Mouse (Mus musculus) ES-E14 (cell line): Measurements from ENCODE around the gene Hist1h4d. TPM values are rescaled to one million over a fixed set of nuclear protein-coding genes. Genes with fewer than 3 reads are reported as not detected.
A peak's percentile ranks its signal among the peaks of the same experiment; 100 is the strongest.
"Not testable (repeated sequence)": the region's sequence is repeated elsewhere in the genome, so short reads cannot be mapped to it uniquely, and the experiment has no call there.

Experiments
- DNase-seq: peaks from one replicate; pipeline ENCODE4 v3.0.0-alpha.2; 2013; ENCODE audit warnings: low read depth, low spot score
- H3K27ac ChIP-seq: 2 replicates; pipeline ENCODE4 v1.5.1; 2012; ENCODE audit warnings: low read depth, mild to moderate bottlenecking, low read length, moderate library complexity, mixed read lengths; ENCODE audit not compliant: poor library complexity, insufficient read depth, severe bottlenecking
- H3K36me3 ChIP-seq: 2 replicates; pipeline ENCODE4 v1.6.1; 2012; ENCODE audit warnings: mild to moderate bottlenecking, low read length, moderate library complexity, mixed read lengths; ENCODE audit not compliant: control insufficient read depth, poor library complexity, insufficient read depth, severe bottlenecking
- H3K4me1 ChIP-seq, 2 experiments: fragments of 150-350 bp in 1 of 2; sonication (generic) in 1 of 2; 2 replicates each; pipeline ENCODE4 v1.6.1; 2012; ENCODE audit warnings: low read length in 2 of 2, mild to moderate bottlenecking in 1 of 2, mixed read lengths in 1 of 2; ENCODE audit not compliant: control insufficient read depth in 2 of 2, insufficient read depth in 2 of 2, poor library complexity in 1 of 2
- H3K4me3 ChIP-seq, 2 experiments: fragments of 150-350 bp in 1 of 2; sonication (generic) in 1 of 2; 2 replicates each; pipeline ENCODE4 v1.5.1; 2012; ENCODE audit warnings: low read length in 2 of 2, low read depth in 1 of 2, mild to moderate bottlenecking in 1 of 2, mixed read lengths in 1 of 2; ENCODE audit not compliant: insufficient read depth in 1 of 2, poor library complexity in 1 of 2, severe bottlenecking in 1 of 2
- H3K9ac ChIP-seq: 2 replicates; pipeline ENCODE4 v1.6.1; 2012; ENCODE audit warnings: low read depth, mild to moderate bottlenecking, low read length, mixed read lengths; ENCODE audit not compliant: poor library complexity, insufficient read depth, severe bottlenecking
- H3K9me3 ChIP-seq: fragments of 150-350 bp; sonication (generic); 2 replicates; pipeline ENCODE4 v1.6.1; 2012; ENCODE audit warnings: low read depth, mild to moderate bottlenecking, low read length; ENCODE audit not compliant: control insufficient read depth, insufficient read depth
- CHD2 ChIP-seq: IDR thresholded peaks from 2 replicates; pipeline ENCODE4 v1.6.1; 2014; ENCODE audit warnings: mild to moderate bottlenecking, low read depth, low read length, inconsistent platforms
- HCFC1 ChIP-seq: IDR thresholded peaks from 2 replicates; pipeline ENCODE4 v1.6.1; 2012; ENCODE audit warnings: low read length, inconsistent platforms, borderline replicate concordance; ENCODE audit not compliant: insufficient read depth
- MAFK ChIP-seq: IDR thresholded peaks from 2 replicates; pipeline ENCODE4 v1.6.1; 2014; ENCODE audit warnings: mild to moderate bottlenecking, low read depth, low read length, inconsistent platforms; ENCODE audit not compliant: insufficient read depth
- ZC3H11A ChIP-seq: IDR thresholded peaks from 2 replicates; pipeline ENCODE4 v1.6.1; 2012; ENCODE audit warnings: low read depth, mild to moderate bottlenecking, inconsistent platforms, low read length, borderline replicate concordance
- ZNF384 ChIP-seq: IDR thresholded peaks from 2 replicates; pipeline ENCODE4 v1.6.1; 2012; ENCODE audit warnings: low read depth, low read length, inconsistent platforms
- in situ Hi-C, 2 experiments: fragments of 600-800 bp; cut with MboI; formaldehyde crosslinking; loops; one replicate each; pipeline ENCODE4 v1.15.1; 2025; ENCODE audit warnings: low sequenced_read_pairs in 2 of 2, inconsistent platforms in 1 of 2; ENCODE audit not compliant: unreplicated experiment in 2 of 2
- total RNA-seq: library from RNA; depleted of rRNA; stranded (reverse); fragments of 300-350 nt; gene quantifications from 2 replicates; pipeline ENCODE4 v1.2.3, GENCODE M21; 2012

The Hist1h4d gene
- total RNA-seq, 1 experiment = 869 TPM

- Histone ChIP-seq H3K4me1 (no peaks in the 10 kb centered on the region), H3K36me3 (no peaks in the 10 kb centered on the region), H3K4me3 (peak within 1 kb of the TSS; percentile 70 to 74), H3K9me3 (no peaks in the 10 kb centered on the region), H3K9ac (peak within 1 kb of the TSS; percentile 83), H3K27ac (peak within 1 kb of the TSS; percentile 80)
- no peak for DNase-seq
- TF ChIP-seq ZNF384 (no peak), CHD2 (0 out of 2 replicates have a peak, but pooled peaks have one; percentile 23)
- in situ Hi-C loops = no loop called here
Observed at GRCm38 (mm10) chr13:23575271-23575851, 6.0 kb upstream of the Hist1h4d start, which contains the start of gene Hist1h3d. Gene Hist1h3d (plus strand): TSS chr13:23575763.

GRCm38 (mm10) chr13:23575864-23576313 lies 5.5 kb upstream of the Hist1h4d start:
- H3K36me3 ChIP-seq, in situ Hi-C loops, DNase-seq, H3K9me3 ChIP-seq, H3K4me1 ChIP-seq: not testable (repeated sequence)
- H3K4me3 ChIP-seq = peak overlapping the region; percentile 70 to 74
- peak overlapping the region; percentile 81 for H3K9ac ChIP-seq
- H3K27ac ChIP-seq = peak overlapping the region; percentile 80

DNA sequence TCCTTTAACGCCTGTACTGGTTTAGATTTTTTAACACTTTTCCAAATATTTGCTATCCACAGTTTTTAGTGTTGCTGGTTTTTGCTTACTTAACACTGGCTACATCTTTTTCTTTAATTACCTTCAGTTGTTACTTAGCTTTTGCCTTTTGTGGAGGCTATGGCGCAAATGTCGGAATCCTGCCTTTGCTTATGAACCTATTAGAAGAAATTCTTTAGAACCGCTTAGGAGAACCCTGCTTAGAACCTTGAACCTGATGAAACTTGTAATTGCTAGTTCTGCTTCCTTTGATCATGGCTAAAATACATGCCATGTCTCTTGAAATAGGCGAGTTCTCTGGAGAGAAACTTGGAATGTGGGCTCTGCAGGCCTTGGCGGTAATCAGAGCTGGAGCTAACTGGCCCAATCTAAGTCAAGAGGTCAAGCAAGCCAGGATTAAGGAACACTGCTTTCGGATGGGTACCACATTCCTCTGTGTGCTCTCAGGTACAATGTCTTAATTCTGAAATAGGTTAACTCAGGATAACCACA lies 5.0 kb upstream of the Hist1h4d start:
- H3K36me3 ChIP-seq = no peaks in the 10 kb centered on the region
- no peaks in the 10 kb centered on the region for H3K9me3 ChIP-seq

DNA sequence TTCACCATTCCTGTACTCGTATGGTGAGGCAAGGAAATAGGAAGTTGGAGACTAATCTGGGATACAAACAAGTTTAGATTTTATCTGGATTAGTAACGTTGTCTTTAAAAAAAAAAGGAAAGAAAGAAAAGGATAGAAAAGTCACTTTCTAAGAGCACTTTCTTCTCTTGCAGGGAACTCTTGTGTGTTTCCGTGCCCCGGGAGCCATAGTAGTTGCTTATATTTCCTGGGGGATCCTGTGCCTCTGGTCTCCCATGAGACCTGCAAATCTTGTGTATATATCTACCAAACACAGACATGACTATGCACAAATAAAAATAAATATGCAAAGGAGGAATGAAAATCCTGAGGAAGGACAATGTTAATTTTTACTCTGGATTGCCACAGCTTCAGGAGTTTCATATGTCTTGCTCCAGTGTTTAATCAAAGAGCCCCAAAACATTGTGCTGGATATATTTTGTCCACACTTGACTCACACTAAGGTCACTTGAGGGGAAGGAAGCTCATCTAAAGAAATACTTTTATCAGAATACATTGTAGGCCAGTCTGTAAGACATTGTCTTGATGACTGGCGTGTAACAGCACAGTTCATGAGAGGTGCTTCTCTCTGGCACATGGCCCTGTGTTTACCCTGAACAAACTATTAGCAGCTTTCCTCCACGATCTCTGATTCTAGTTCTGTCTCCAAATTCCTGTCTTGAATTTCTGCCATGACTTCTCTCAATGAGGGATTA lies 4.3 kb upstream of the Hist1h4d start:
- peak overlapping the region; percentile 80; the same call in 1 of the 2 replicates for H3K27ac ChIP-seq
- peak overlapping the region; percentile 83; the same call in 1 of the 2 replicates for H3K9ac ChIP-seq
- H3K36me3 ChIP-seq = no peaks in the 10 kb centered on the region
- TF ChIP-seq CHD2 (no peak), MAFK (no peak), ZC3H11A (no peak), ZNF384 (no peak), HCFC1 (no peak)
- no peak for DNase-seq
- no peaks in the 10 kb centered on the region for H3K4me1 ChIP-seq
- peak overlapping the region; percentile 70 to 74 for H3K4me3 ChIP-seq
- H3K9me3 ChIP-seq = no peaks in the 10 kb centered on the region
- in situ Hi-C loops = no loop called here

More for the DNA sequence above, 5.0 kb upstream of the Hist1h4d start:
- H3K4me1 ChIP-seq = no peaks in the 10 kb centered on the region
- H3K27ac ChIP-seq = peak overlapping the region; percentile 80; the same call in 1 of the 2 replicates
- peak overlapping the region; percentile 83; the same call in 1 of the 2 replicates for H3K9ac ChIP-seq
- in situ Hi-C loops = no loop called here
- TF ChIP-seq ZNF384 (no peak), HCFC1 (no peak), MAFK (no peak), ZC3H11A (no peak), CHD2 (no peak)
- DNase-seq = no peak
- peak overlapping the region; percentile 70 to 74 for H3K4me3 ChIP-seq
